Mouse (Mus musculus): ENCODE results near the gene Men1.

DNA sequence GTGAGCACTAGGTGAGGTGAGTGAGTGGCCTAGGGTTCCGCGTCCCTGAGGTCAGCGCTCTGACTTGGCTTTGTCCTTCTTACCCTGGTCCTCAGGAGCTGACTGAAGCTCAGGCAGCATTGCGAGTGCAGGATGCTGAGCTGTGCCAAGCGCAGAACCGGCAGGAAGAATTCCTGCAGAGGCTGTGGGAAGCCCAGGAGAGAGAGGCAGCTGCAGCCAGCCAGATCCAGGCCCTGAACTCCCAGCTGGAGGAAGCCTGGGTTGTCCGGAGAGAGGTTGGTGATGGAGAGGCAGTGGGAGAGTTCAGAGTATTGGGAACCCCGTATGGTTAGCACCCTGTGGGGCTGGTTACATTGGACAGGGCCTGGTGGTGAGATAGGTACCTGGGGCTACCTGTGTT, 21.0 kb upstream of the Men1 start:
- TF ChIP-seq CTCF (IDR thresholded peaks at IDR 0.05; ENCODE audit: borderline replicate concordance, control insufficient read depth, extremely low read depth, insufficient read depth, low read length, poor library complexity) = no peak
- TF ChIP-seq POLR2A (IDR thresholded peaks at IDR 0.05; ENCODE audit: control insufficient read depth, extremely low read depth, insufficient read depth, low read length, poor library complexity) = no peak

Data from thymus, adult 2 months (tissue).